Mouse (Mus musculus) layer of hippocampus, postnatal 25 days (tissue): ENCODE results near the gene 2900092C05Rik. TPM values are rescaled to one million over a fixed set of nuclear protein-coding genes. Genes with fewer than 3 reads are reported as not detected.

Source experiments
- DNase-seq, 2 experiments: peaks; one replicate each; pipeline ENCODE4 v3.0.0; 2022; ENCODE audit warnings: mixed read lengths in 2 of 2, low spot score in 1 of 2; ENCODE audit errors: extremely low spot score in 1 of 2
- total RNA-seq, 2 experiments: library from RNA; stranded (reverse); gene quantifications; 2 replicates each; pipeline ENCODE4 v1.2.3; 2021

The 2900092C05Rik gene
- not detected for total RNA-seq

DNA sequence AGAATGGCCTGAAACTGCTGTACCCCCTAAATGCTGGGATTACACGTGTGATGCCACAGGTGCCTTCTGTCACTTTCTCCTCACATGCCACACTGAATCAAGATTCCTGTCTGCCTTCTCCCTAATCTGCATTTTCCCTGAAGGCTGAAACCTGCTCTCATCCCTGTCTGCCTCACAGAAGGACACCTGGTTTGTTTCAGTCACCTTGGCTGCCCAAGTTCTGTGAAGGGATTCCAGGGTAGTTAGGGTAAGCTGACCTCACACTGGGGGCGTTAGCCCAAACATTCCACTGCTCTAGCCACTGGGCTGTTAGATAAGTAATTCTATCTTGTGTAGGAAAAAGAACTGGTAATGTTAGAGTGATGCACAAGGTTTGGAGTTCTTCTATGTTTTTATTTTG lies at the start of gene 2900092C05Rik:
Gene 2900092C05Rik, plus strand, starts transcription at position 301 of the 400 bp plus-strand sequence.
- no peak for DNase-seq

GRCm38 (mm10) chr7:12478158-12479008 lies 33.9 kb upstream of the 2900092C05Rik start, which contains the start of gene Zfp606:
Gene Zfp606, plus strand, starts transcription at chr7:12478293.
- peak; percentile 67 to 69 for DNase-seq

GRCm38 (mm10) chr7:12479009-12479346 lies 33.3 kb upstream of the 2900092C05Rik start:
- DNase-seq = no peak

- DNase-seq = no peak
These were observed 32.8 kb upstream of the 2900092C05Rik start for GRCm38 (mm10) chr7:12479525-12479924.

GRCm38 (mm10) chr7:12483771-12484170 lies 28.5 kb upstream of the 2900092C05Rik start:
- no peak for DNase-seq

DNA sequence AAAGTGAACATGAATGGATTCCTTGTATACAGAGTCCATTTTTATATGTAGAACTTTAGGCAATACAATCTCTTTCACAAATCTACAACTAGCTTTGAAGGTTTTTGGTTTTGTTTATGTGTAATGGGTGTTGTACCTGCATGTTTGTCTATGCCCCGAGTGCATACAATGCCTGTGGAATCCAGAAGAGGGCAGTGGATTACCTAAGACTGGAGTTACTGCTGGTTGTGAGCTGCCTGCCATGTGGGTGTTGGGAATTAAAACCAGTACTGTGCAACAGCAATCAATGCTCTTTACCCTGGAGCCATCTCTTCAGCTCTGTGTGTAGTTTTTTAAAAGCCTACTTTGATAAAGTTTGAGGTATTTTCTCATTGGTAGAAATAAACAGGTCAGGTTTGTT lies 26.4 kb upstream of the 2900092C05Rik start:
- DNase-seq = no peak

GRCm38 (mm10) chr7:12486691-12487090 lies 25.6 kb upstream of the 2900092C05Rik start:
- no peak for DNase-seq

DNA sequence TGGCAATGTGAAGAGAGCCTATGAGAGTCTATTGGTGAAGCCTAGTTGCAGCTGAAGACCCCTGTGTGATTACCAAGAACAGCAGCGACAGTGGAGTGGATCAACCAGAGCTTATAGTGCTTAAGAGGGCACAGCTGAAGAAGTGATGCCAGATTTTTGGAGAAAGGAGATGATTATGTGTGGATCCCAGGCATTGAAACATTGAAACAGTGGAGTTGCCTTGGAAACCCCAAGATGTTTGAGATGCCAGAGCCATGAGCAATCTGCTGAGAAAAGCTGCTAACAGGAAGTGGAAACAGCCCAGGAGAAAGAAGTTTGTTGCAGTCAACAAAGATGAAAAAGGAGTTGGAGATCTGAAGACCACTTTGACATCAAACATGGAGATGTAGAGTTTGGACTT lies 1.4 kb upstream of the 2900092C05Rik start:
- no peak for DNase-seq

Other genes starting within 250 kb of the 2900092C05Rik start
- not detected for gene Vmn1r81, start 244.2 kb upstream of the 2900092C05Rik start, total RNA-seq
- gene Vmn1r82, start 212.1 kb upstream of the 2900092C05Rik start, total RNA-seq = not detected
- not detected for gene Vmn1r83, start 183.0 kb upstream of the 2900092C05Rik start, total RNA-seq
- gene Vmn1r84, start 143.2 kb upstream of the 2900092C05Rik start, total RNA-seq = not detected
- gene Zfp551, start 89.8 kb upstream of the 2900092C05Rik start, total RNA-seq = 10 to 100 TPM in 1 of 2 experiments, 1 to 10 TPM in 1; 8.1 to 11.3 TPM
- 10 to 100 TPM; 11.3 to 12.1 TPM for gene Zfp606, start 34.2 kb upstream of the 2900092C05Rik start, total RNA-seq
- gene Vmn2r53, start 96.3 kb downstream of the 2900092C05Rik start, total RNA-seq = under 1 TPM; 0.02 to 0.05 TPM
- not detected for gene Vmn2r54, start 127.8 kb downstream of the 2900092C05Rik start, total RNA-seq
- gene Vmn2r55, start 172.5 kb downstream of the 2900092C05Rik start, total RNA-seq = not detected
- not detected for gene Vmn2r56, start 222.5 kb downstream of the 2900092C05Rik start, total RNA-seq